Mouse (Mus musculus): ENCODE data around the gene Map6d1.

Map6d1 gene

DNA sequence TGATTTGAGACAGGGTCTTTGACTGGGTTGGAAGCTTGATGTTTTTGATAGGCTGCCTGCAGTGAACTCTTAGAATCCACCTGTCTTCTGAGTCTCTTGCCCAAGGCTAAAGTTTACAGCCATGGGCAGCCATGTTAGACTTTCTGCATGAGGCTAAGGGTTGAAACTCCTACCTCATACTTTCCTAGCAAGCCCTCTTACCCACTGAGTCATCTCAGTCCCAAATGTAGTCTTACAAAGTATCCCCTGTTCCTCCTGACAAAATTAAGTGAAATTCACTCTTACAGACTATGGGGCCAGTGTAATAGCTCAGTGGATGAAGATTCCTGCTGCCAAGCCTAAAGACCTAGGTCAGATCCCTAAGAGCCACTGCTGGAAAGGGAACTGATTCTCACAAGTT lies 5.9 kb upstream of the Map6d1 start:
- H3K4me1 ChIP-seq (replicated peaks; ENCODE audit: low read depth, low read length) = no peaks in the 10 kb centered on the region
- peaks cover 10% of the 10 kb centered on the region for H3K27me3 ChIP-seq (ENCODE audit: insufficient read depth, low read length)
- H3K4me3 ChIP-seq (replicated peaks; ENCODE audit: low read length) = no peak overlapping the region
- TF ChIP-seq CTCF (conservative IDR thresholded peaks at IDR 0.05; ENCODE audit: low read length) (no peak), NANOG (IDR thresholded peaks at IDR 0.05; ENCODE audit: borderline replicate concordance, low read length) (no peak), POU5F1 (IDR thresholded peaks at IDR 0.05; ENCODE audit: borderline replicate concordance, low read length) (no peak)
- H3K9me3 ChIP-seq (ENCODE audit: low read length) = no peaks in the 10 kb centered on the region
- H3K36me3 ChIP-seq (ENCODE audit: insufficient read depth, low read length) = no peaks in the 10 kb centered on the region

DNA sequence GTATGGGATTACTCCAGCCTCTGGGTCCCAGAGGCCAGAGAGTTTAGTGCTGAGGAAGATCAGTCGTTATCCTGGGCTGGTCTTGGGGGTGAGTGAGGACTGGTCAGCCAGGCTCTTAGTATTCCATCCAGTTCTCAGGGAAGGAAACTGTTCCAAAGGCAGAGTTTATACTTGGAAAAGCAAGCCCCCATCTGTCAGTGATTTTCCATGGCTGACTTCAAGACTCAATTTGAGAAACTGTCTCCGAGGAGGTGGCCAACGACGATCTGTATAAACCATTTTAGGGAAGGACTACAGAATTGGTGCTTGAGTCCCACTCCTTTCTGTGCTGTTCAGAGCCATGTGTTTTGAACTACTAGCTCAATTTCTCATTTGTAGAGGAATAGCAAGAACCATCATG lies 2.5 kb downstream of the Map6d1 start:
- Histone ChIP-seq H3K4me1 (replicated peaks; ENCODE audit: low read depth, low read length) (peaks cover 21% of the 10 kb centered on the region), H3K9me3 (ENCODE audit: low read length) (no peaks in the 10 kb centered on the region), H3K36me3 (ENCODE audit: insufficient read depth, low read length) (0 out of 2 replicates have a peak, but pooled peaks cover under 1% of the 10 kb centered on the region), H3K4me3 (replicated peaks; ENCODE audit: low read length) (no peak overlapping the region), H3K27me3 (ENCODE audit: insufficient read depth, low read length) (peaks cover 53% of the 10 kb centered on the region)
- no peak for TF ChIP-seq NANOG (IDR thresholded peaks at IDR 0.05; ENCODE audit: borderline replicate concordance, low read length)
- no peak for TF ChIP-seq CTCF (conservative IDR thresholded peaks at IDR 0.05; ENCODE audit: low read length)
- TF ChIP-seq POU5F1 (IDR thresholded peaks at IDR 0.05; ENCODE audit: borderline replicate concordance, low read length) = no peak

- TF ChIP-seq POU5F1 (IDR thresholded peaks at IDR 0.05; ENCODE audit: borderline replicate concordance, low read length) (no peak), CTCF (conservative IDR thresholded peaks at IDR 0.05; ENCODE audit: low read length) (no peak), NANOG (IDR thresholded peaks at IDR 0.05; ENCODE audit: borderline replicate concordance, low read length) (no peak)
- Histone ChIP-seq H3K9me3 (ENCODE audit: low read length) (no peaks in the 10 kb centered on the region), H3K4me1 (replicated peaks; ENCODE audit: low read depth, low read length) (peaks cover 21% of the 10 kb centered on the region), H3K4me3 (replicated peaks; ENCODE audit: low read length) (no peak overlapping the region), H3K27me3 (ENCODE audit: insufficient read depth, low read length) (peaks cover 49% of the 10 kb centered on the region), H3K36me3 (ENCODE audit: insufficient read depth, low read length) (peaks cover 11% of the 10 kb centered on the region; the same call in 1 of the 2 replicates)
Observed at GRCm38 (mm10) chr16:20237426-20237825, 3.7 kb downstream of the Map6d1 start.

GRCm38 (mm10) chr16:20234406-20234805 lies 6.8 kb downstream of the Map6d1 start:
- Histone ChIP-seq H3K4me1 (replicated peaks; ENCODE audit: low read depth, low read length) (0 out of 2 replicates have a peak, but pooled peaks cover 17% of the 10 kb centered on the region), H3K36me3 (ENCODE audit: insufficient read depth, low read length) (peaks cover 37% of the 10 kb centered on the region), H3K27me3 (ENCODE audit: insufficient read depth, low read length) (peaks cover 19% of the 10 kb centered on the region), H3K4me3 (replicated peaks; ENCODE audit: low read length) (no peak overlapping the region), H3K9me3 (ENCODE audit: low read length) (no peaks in the 10 kb centered on the region)
- no peak for TF ChIP-seq CTCF (conservative IDR thresholded peaks at IDR 0.05; ENCODE audit: low read length)

DNA sequence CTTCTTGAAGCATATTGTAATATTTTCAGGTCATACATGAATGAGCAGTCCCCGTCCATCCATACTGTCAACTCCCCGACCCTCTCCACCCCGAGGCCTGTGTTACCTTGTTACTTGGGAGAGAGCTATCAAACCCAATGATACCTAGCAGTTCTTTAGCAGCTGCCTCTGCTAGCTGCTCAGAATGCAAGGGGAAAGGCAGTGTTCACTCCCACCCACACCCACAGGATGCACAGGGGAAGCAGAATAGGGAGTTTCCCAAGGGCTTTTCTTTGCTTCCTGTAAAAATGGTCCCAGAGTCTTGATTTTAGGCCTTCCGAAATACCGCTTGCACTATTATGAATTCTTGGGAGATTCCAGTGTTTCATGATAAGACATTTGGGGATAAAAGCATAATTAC lies 13.0 kb downstream of the Map6d1 start:
- no peaks in the 10 kb centered on the region for H3K27me3 ChIP-seq (ENCODE audit: insufficient read depth, low read length)
- no peak overlapping the region for H3K4me3 ChIP-seq (replicated peaks; ENCODE audit: low read length)
- TF ChIP-seq NANOG (IDR thresholded peaks at IDR 0.05; ENCODE audit: borderline replicate concordance, low read length) = no peak
- no peak for TF ChIP-seq POU5F1 (IDR thresholded peaks at IDR 0.05; ENCODE audit: borderline replicate concordance, low read length)
- no peak for TF ChIP-seq CTCF (conservative IDR thresholded peaks at IDR 0.05; ENCODE audit: low read length)
- H3K36me3 ChIP-seq (ENCODE audit: insufficient read depth, low read length) = peaks cover 89% of the 10 kb centered on the region
- H3K4me1 ChIP-seq (replicated peaks; ENCODE audit: low read depth, low read length) = 0 out of 2 replicates have a peak, but pooled peaks cover 8% of the 10 kb centered on the region
- H3K9me3 ChIP-seq (ENCODE audit: low read length) = peaks cover 21% of the 10 kb centered on the region

GRCm38 (mm10) chr16:20227504-20227903 lies 13.7 kb downstream of the Map6d1 start:
- H3K4me3 ChIP-seq (replicated peaks; ENCODE audit: low read length) = no peak overlapping the region
- peaks cover 91% of the 10 kb centered on the region for H3K36me3 ChIP-seq (ENCODE audit: insufficient read depth, low read length)
- H3K27me3 ChIP-seq (ENCODE audit: insufficient read depth, low read length) = no peaks in the 10 kb centered on the region
- TF ChIP-seq CTCF (conservative IDR thresholded peaks at IDR 0.05; ENCODE audit: low read length) = no peak
- TF ChIP-seq NANOG (IDR thresholded peaks at IDR 0.05; ENCODE audit: borderline replicate concordance, low read length) = no peak
- no peak for TF ChIP-seq POU5F1 (IDR thresholded peaks at IDR 0.05; ENCODE audit: borderline replicate concordance, low read length)
- peaks cover 21% of the 10 kb centered on the region for H3K9me3 ChIP-seq (ENCODE audit: low read length)
- H3K4me1 ChIP-seq (replicated peaks; ENCODE audit: low read depth, low read length) = 0 out of 2 replicates have a peak, but pooled peaks cover 8% of the 10 kb centered on the region

DNA sequence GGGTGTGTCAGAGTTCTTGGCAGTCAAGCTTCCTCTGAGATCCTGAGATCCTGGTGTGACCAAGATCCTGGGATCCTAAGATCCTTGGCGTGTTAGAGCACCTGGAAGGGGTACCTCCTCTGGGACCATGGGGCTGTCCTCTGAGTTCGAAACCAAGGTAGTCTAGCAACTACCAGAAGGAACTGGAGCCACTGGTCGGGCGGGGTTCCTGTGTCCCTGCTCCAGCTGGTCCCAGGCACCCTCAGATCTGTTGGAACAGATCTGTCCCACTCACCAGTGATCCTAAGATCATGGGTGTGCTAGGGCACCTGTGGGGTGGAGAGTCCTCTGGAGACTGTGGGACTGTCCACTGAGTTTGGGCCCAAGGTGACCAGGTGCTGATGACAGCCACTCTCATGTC lies 14.5 kb downstream of the Map6d1 start:
- TF ChIP-seq POU5F1 (IDR thresholded peaks at IDR 0.05; ENCODE audit: borderline replicate concordance, low read length) (no peak), CTCF (conservative IDR thresholded peaks at IDR 0.05; ENCODE audit: low read length) (no peak), NANOG (IDR thresholded peaks at IDR 0.05; ENCODE audit: borderline replicate concordance, low read length) (no peak)
- Histone ChIP-seq H3K4me3 (replicated peaks; ENCODE audit: low read length) (no peak overlapping the region), H3K36me3 (ENCODE audit: insufficient read depth, low read length) (peaks cover 95% of the 10 kb centered on the region), H3K9me3 (ENCODE audit: low read length) (peaks cover 21% of the 10 kb centered on the region), H3K4me1 (replicated peaks; ENCODE audit: low read depth, low read length) (0 out of 2 replicates have a peak, but pooled peaks cover 8% of the 10 kb centered on the region), H3K27me3 (ENCODE audit: insufficient read depth, low read length) (no peaks in the 10 kb centered on the region)

- H3K27me3 ChIP-seq (ENCODE audit: insufficient read depth, low read length) = no peaks in the 10 kb centered on the region
- H3K36me3 ChIP-seq (ENCODE audit: insufficient read depth, low read length) = peaks cover 95% of the 10 kb centered on the region
- H3K4me3 ChIP-seq (replicated peaks; ENCODE audit: low read length) = no peak overlapping the region
- TF ChIP-seq CTCF (conservative IDR thresholded peaks at IDR 0.05; ENCODE audit: low read length) = no peak
- TF ChIP-seq POU5F1 (IDR thresholded peaks at IDR 0.05; ENCODE audit: borderline replicate concordance, low read length) = no peak
- no peak for TF ChIP-seq NANOG (IDR thresholded peaks at IDR 0.05; ENCODE audit: borderline replicate concordance, low read length)
- H3K4me1 ChIP-seq (replicated peaks; ENCODE audit: low read depth, low read length) = no peaks in the 10 kb centered on the region
- H3K9me3 ChIP-seq (ENCODE audit: low read length) = peaks cover 21% of the 10 kb centered on the region
Observed at GRCm38 (mm10) chr16:20222726-20223125, 18.4 kb downstream of the Map6d1 start.

DNA sequence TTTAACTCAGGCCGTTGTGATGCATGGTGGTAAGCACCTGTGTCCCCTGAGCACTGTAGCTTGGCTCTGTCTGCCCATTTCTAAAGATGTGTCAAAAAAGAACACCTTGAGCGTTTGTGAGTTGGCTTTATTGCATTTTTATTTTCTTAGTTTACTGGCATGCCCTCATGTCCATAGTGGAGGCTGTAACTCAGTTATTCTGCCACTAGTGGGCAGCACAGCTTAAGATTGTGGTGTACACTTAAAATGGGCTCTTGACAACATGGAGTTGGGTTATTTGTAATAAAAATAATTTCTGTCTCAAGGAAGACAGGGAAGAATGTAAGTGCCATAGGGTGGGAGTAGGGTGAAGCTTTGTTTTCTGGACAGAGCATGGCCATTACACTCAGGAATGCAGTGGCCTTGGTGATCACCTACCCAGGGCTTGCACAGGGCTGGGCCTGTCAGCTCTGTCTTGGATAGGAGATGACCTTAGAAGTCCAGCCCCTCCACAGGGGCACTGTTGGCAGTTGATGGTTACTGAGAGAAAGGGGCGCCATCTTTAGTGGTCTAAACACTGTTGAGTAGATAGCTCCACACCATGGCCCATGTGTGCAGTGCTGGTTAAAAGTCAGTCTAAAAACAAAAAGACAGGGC lies 27.4 kb downstream of the Map6d1 start:
- Histone ChIP-seq H3K27me3 (ENCODE audit: insufficient read depth, low read length) (no peaks in the 10 kb centered on the region), H3K36me3 (ENCODE audit: insufficient read depth, low read length) (peaks cover 95% of the 10 kb centered on the region), H3K4me1 (replicated peaks; ENCODE audit: low read depth, low read length) (no peaks in the 10 kb centered on the region), H3K9me3 (ENCODE audit: low read length) (peaks cover 4% of the 10 kb centered on the region), H3K4me3 (replicated peaks; ENCODE audit: low read length) (no peak overlapping the region)
- TF ChIP-seq CTCF (conservative IDR thresholded peaks at IDR 0.05; ENCODE audit: low read length) (peak; percentile 98), NANOG (IDR thresholded peaks at IDR 0.05; ENCODE audit: borderline replicate concordance, low read length) (no peak), POU5F1 (IDR thresholded peaks at IDR 0.05; ENCODE audit: borderline replicate concordance, low read length) (no peak)

Data from E14TG2a.4 (cell line).